Mouse (Mus musculus) left cerebral cortex, adult 2 months (tissue): ENCODE results near the gene Lag3. TPM values are rescaled to one million over a fixed set of nuclear protein-coding genes. Genes with fewer than 3 reads are reported as not detected.

Experiments used
- DNase-seq, 2 experiments: peaks; one replicate each; pipeline ENCODE4 v3.0.0; 2021 to 2022; ENCODE audit warnings: low spot score in 2 of 2, mixed read lengths in 1 of 2; ENCODE audit errors: extremely low spot score in 1 of 2
- H3K27ac ChIP-seq: fragments of 200-600 bp; 2 replicates; pipeline ENCODE4 v1.8.1; 2022
- H3K4me3 ChIP-seq: fragments of 200-600 bp; 2 replicates; pipeline ENCODE4 v1.8.1; 2022
- CTCF ChIP-seq: fragments of 200-600 bp; IDR thresholded peaks from 2 replicates; pipeline ENCODE4 v1.8.1; 2022; ENCODE audit warnings: antibody characterized with exemption, mild to moderate bottlenecking, moderate library complexity
- intact Hi-C: fragments of 180-260 bp; cut with DNase I; formaldehyde crosslinking; loops from one replicate; pipeline ENCODE4 v1.15.1; 2025
- total RNA-seq, 2 experiments: library from RNA; stranded (reverse); gene quantifications; 2 replicates each; pipeline ENCODE4 v1.2.3; 2021

Lag3 gene
- total RNA-seq, 2 experiments from 2014 or later: 2.1 to 3.1 TPM

GRCm38 (mm10) chr6:124888555-124889125 lies 22.9 kb downstream of the Lag3 start:
- intact Hi-C loops: no loop called here
- no peak for TF ChIP-seq CTCF
- DNase-seq: no peak

GRCm38 (mm10) chr6:124887986-124888385 lies 23.5 kb downstream of the Lag3 start, which contains the start of gene Cd4:
Gene Cd4 (minus strand): TSS chr6:124888221.
- DNase-seq: no peak
- Histone ChIP-seq H3K27ac (no peak within 1 kb of the TSS), H3K4me3 (no peak within 1 kb of the TSS)
- no peak for TF ChIP-seq CTCF
- intact Hi-C loops: no loop called here

More at GRCm38 (mm10) chr6:124888555-124889125, 22.9 kb downstream of the Lag3 start:
- Histone ChIP-seq H3K4me3 (no peak overlapping the region), H3K27ac (no peak overlapping the region)

GRCm38 (mm10) chr6:124885956-124886381 lies 25.5 kb downstream of the Lag3 start:
- Histone ChIP-seq H3K4me3 (no peak overlapping the region), H3K27ac (no peak overlapping the region)
- intact Hi-C loops: no loop called here
- TF ChIP-seq CTCF: no peak
- no peak for DNase-seq

GRCm38 (mm10) chr6:124884714-124885500 lies 26.6 kb downstream of the Lag3 start:
- H3K4me3 ChIP-seq: no peak overlapping the region
- intact Hi-C loops: no loop called here
- no peak for TF ChIP-seq CTCF
- H3K27ac ChIP-seq: no peak overlapping the region
- no peak for DNase-seq

- no peak for TF ChIP-seq CTCF
- Histone ChIP-seq H3K27ac (no peak overlapping the region), H3K4me3 (no peak overlapping the region)
- no peak for DNase-seq
- intact Hi-C loops: no loop called here
Observed at GRCm38 (mm10) chr6:124883351-124883750, 28.2 kb downstream of the Lag3 start.

GRCm38 (mm10) chr6:124881821-124882220 lies 29.7 kb downstream of the Lag3 start:
- intact Hi-C loops: no loop called here
- Histone ChIP-seq H3K27ac (no peak overlapping the region), H3K4me3 (no peak overlapping the region)
- no peak for TF ChIP-seq CTCF
- DNase-seq: no peak

GRCm38 (mm10) chr6:124879390-124879789 lies 32.1 kb downstream of the Lag3 start:
- H3K4me3 ChIP-seq: no peak overlapping the region

GRCm38 (mm10) chr6:124874348-124874747 lies 37.2 kb downstream of the Lag3 start:
- intact Hi-C loops: no loop called here
- no peak for TF ChIP-seq CTCF
- H3K4me3 ChIP-seq: no peak overlapping the region
- H3K27ac ChIP-seq: no peak overlapping the region
- DNase-seq: no peak

More at GRCm38 (mm10) chr6:124879390-124879789, 32.1 kb downstream of the Lag3 start:
- H3K27ac ChIP-seq: no peak overlapping the region
- DNase-seq: no peak
- intact Hi-C loops: no loop called here
- no peak for TF ChIP-seq CTCF

GRCm38 (mm10) chr6:124866560-124866959 lies 44.9 kb downstream of the Lag3 start:
- intact Hi-C loops: no loop called here
- DNase-seq: no peak
- TF ChIP-seq CTCF: no peak
- Histone ChIP-seq H3K27ac (no peak overlapping the region), H3K4me3 (no peak overlapping the region)

GRCm38 (mm10) chr6:124865766-124866362 lies 45.6 kb downstream of the Lag3 start:
- intact Hi-C loops: no loop called here
- DNase-seq: no peak
- TF ChIP-seq CTCF: no peak
- Histone ChIP-seq H3K27ac (no peak overlapping the region), H3K4me3 (no peak overlapping the region)

GRCm38 (mm10) chr6:124863658-124864298 lies 47.7 kb downstream of the Lag3 start, which contains the start of gene Gpr162:
Gene Gpr162 (minus strand): TSS chr6:124863983.
- intact Hi-C loops: loop anchor here (1.0 kb wide), 2 partner anchors 41 to 54 kb away; no protein-coding TSS in a partner anchor
- peak; percentile 71 to 75 for DNase-seq
- peak; percentile 32 for TF ChIP-seq CTCF
- Histone ChIP-seq H3K27ac (peak within 1 kb of the TSS; percentile 99), H3K4me3 (peak within 1 kb of the TSS; percentile 60)
